14 mouse cellular contexts compared by ENCODE assay signal in genomic region chr3:97211177-97211576, GRCm38 (mm10). TPM values are rescaled to one million over a fixed set of nuclear protein-coding genes. Genes with fewer than 3 reads are reported as not detected.
A peak's percentile ranks its signal among the peaks of the same experiment; 100 is the strongest.
DNase-seq lines count a peak whose midpoint lies in the region; ATAC-seq and TF ChIP-seq lines count a peak whose summit lies in the region.
"Had no signal": no experiment of that assay in that cellular context is flagged by ENCODE, and none has a peak within 500 bp of the region (broad histone marks: within the 10 kb centered on the region; RNA-seq: fewer than 3 reads in every experiment).

No protein-coding gene starts in this region.

- H3K27me3 ChIP-seq in intestine, postnatal 0 days (replicated peaks; ENCODE audit: control insufficient read depth, insufficient read depth, low read length): no peaks in the 10 kb centered on the region
- H3K27me3 ChIP-seq in forebrain, embryonic 16.5 days (replicated peaks; ENCODE audit: control insufficient read depth, insufficient read depth, low read length): no peaks in the 10 kb centered on the region
- H3K27me3 ChIP-seq in embryonic facial prominence, embryonic 10.5 days (replicated peaks; ENCODE audit: low read depth, poor library complexity, severe bottlenecking): no peaks in the 10 kb centered on the region
- H3K27me3 ChIP-seq: heart, embryonic 12.5 days; hindbrain, embryonic 12.5 days; limb, embryonic 15.5 days had no signal

- H3K9ac ChIP-seq in intestine, postnatal 0 days (ENCODE audit: low read depth, low read length): no peak overlapping the region
- H3K9ac ChIP-seq in forebrain, embryonic 16.5 days (replicated peaks; ENCODE audit: low read depth, low read length): no peak overlapping the region
- H3K9ac ChIP-seq: heart, embryonic 12.5 days; hindbrain, embryonic 12.5 days; limb, embryonic 15.5 days had no signal

- no peak for TF ChIP-seq CTCF in intestine, postnatal 0 days (IDR thresholded peaks at IDR 0.05; ENCODE audit: low read depth)

- DNase-seq in spleen, postnatal 36 days (ENCODE audit: low spot score in 2 of 2): peak; percentile 43 to 50
- no peak for DNase-seq in spleen, adult 12 weeks (ENCODE audit: low spot score)
- DNase-seq in MEL-GATA-1-ER (ENCODE audit: extremely low read depth, low read depth): peak; percentile 93
- no peak for DNase-seq in embryonic facial prominence, embryonic 10.5 days (ENCODE audit: low spot score)
- no peak for DNase-seq in right cerebral cortex, adult 2 months (ENCODE audit: low spot score in 2 of 2)
- DNase-seq: kidney, postnatal 10 days; retina, postnatal 1 day; thymus, postnatal 14 days had no signal

- H3K27ac ChIP-seq in intestine, postnatal 0 days (ENCODE audit: low read depth, low read length): peak overlapping the region; percentile 22; the same call in 1 of the 2 replicates
- no peak overlapping the region for H3K27ac ChIP-seq in forebrain, embryonic 16.5 days (ENCODE audit: low read length)
- H3K27ac ChIP-seq in embryonic facial prominence, embryonic 10.5 days (replicated peaks): no peak overlapping the region
- H3K27ac ChIP-seq: hindbrain, embryonic 12.5 days; limb, embryonic 15.5 days; midbrain, embryonic 10.5 days had no signal

- H3K4me3 ChIP-seq in intestine, postnatal 0 days (ENCODE audit: low read depth, low read length): no peak overlapping the region
- H3K4me3 ChIP-seq in forebrain, embryonic 16.5 days (replicated peaks; ENCODE audit: low read length): no peak overlapping the region
- no peak overlapping the region for H3K4me3 ChIP-seq in embryonic facial prominence, embryonic 10.5 days
- H3K4me3 ChIP-seq: heart, embryonic 12.5 days; hindbrain, embryonic 12.5 days; limb, embryonic 15.5 days; midbrain, embryonic 10.5 days had no signal

- no peak overlapping the region for H3K4me2 ChIP-seq in intestine, postnatal 0 days (replicated peaks; ENCODE audit: low read depth)
- no peak overlapping the region for H3K4me2 ChIP-seq in forebrain, embryonic 16.5 days (ENCODE audit: low read length)
- H3K4me2 ChIP-seq: heart, embryonic 12.5 days; hindbrain, embryonic 12.5 days; limb, embryonic 15.5 days had no signal

- no peaks in the 10 kb centered on the region; the same call in 1 of the 2 replicates for H3K4me1 ChIP-seq in intestine, postnatal 0 days (replicated peaks; ENCODE audit: control insufficient read depth, insufficient read depth, low read length)
- 0 out of 2 replicates have a peak, but pooled peaks cover 5% of the 10 kb centered on the region for H3K4me1 ChIP-seq in forebrain, embryonic 16.5 days (replicated peaks; ENCODE audit: control insufficient read depth, insufficient read depth, low read length)
- H3K4me1 ChIP-seq in embryonic facial prominence, embryonic 10.5 days: no peaks in the 10 kb centered on the region
- H3K4me1 ChIP-seq: hindbrain, embryonic 12.5 days; midbrain, embryonic 10.5 days had no signal

- no peaks in the 10 kb centered on the region for H3K9me3 ChIP-seq in intestine, postnatal 0 days (ENCODE audit: control insufficient read depth)
- H3K9me3 ChIP-seq in forebrain, embryonic 16.5 days (ENCODE audit: control insufficient read depth, low read length): no peaks in the 10 kb centered on the region
- no peaks in the 10 kb centered on the region for H3K9me3 ChIP-seq in embryonic facial prominence, embryonic 10.5 days
- H3K9me3 ChIP-seq: heart, embryonic 12.5 days; hindbrain, embryonic 12.5 days; limb, embryonic 15.5 days; midbrain, embryonic 10.5 days had no signal

- peaks cover 74% of the 10 kb centered on the region for H3K36me3 ChIP-seq in intestine, postnatal 0 days (ENCODE audit: control insufficient read depth, insufficient read depth)
- peaks cover 67% of the 10 kb centered on the region for H3K36me3 ChIP-seq in forebrain, embryonic 16.5 days (ENCODE audit: control insufficient read depth, insufficient read depth)
- H3K36me3 ChIP-seq in embryonic facial prominence, embryonic 10.5 days (replicated peaks): peaks cover 99% of the 10 kb centered on the region

- 36% methylated on average over 5 of the region's 5 CpGs for WGBS in intestine, postnatal 0 days
- WGBS in forebrain, embryonic 16.5 days: 86% methylated on average over 5 of the region's 5 CpGs
- 85% methylated on average over 5 of the region's 5 CpGs for WGBS in embryonic facial prominence, embryonic 10.5 days

- peak; percentile 83 for ATAC-seq in intestine, postnatal 0 days
- no peak for ATAC-seq in forebrain, embryonic 16.5 days

RNA-seq across cellular contexts. Expression of gene Acp6, which starts 52.6 kb away (rescaled TPM):
- polyA plus RNA-seq in intestine, postnatal 0 days (2015; fragmentation: Nextera tagmentation; extraction: Ambion mirVana): 33.1 and 37.5 TPM in 2 replicates
- polyA plus RNA-seq in forebrain, embryonic 16.5 days (2015; fragmentation: Nextera tagmentation; extraction: Ambion mirVana): 29.4 TPM in 2 replicates
- 31.0 and 32.6 TPM in 2 replicates for polyA plus RNA-seq in embryonic facial prominence, embryonic 10.5 days (2016; fragmentation: Nextera tagmentation; extraction: Ambion mirVana)

Comparison
In these comparisons a context has a peak if more than half of its experiments do, and no peak if none do; other contexts are left out.
1. DNase-seq: peak in spleen, postnatal 36 days (2 of 2) and MEL-GATA-1-ER (single experiment); none in spleen, adult 12 weeks (single experiment), embryonic facial prominence, embryonic 10.5 days (single experiment) and right cerebral cortex, adult 2 months (0 of 2).